Mouse (Mus musculus): ENCODE results near the gene Cdkn2aip.

DNA sequence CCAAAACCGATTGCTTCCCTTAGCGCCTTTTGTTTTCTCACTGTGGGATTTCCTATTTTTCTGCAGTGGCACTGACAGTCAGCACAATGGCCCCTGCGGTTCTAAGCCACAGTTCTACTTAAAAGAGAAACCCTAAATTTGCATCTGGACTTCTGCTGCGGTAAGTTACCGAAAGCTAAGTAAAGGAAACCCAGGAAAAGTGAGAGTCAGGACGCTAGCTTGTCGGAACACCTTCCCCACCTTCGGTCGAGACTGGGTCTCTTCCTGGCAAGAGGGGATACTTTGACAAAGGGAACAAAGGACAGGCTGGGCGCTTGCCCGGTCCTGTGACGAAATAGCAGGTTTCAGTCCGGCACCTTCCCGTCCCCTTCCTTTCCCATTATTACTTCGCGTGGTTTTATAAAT, 23.1 kb downstream of the Cdkn2aip start:
- TF ChIP-seq CTCF (IDR thresholded peaks at IDR 0.05; ENCODE audit: low read depth) (no peak), EP300 (IDR thresholded peaks at IDR 0.05; ENCODE audit: low read depth) (no peak)
